Mouse (Mus musculus): Measurements from ENCODE around the gene Crk.

DNA sequence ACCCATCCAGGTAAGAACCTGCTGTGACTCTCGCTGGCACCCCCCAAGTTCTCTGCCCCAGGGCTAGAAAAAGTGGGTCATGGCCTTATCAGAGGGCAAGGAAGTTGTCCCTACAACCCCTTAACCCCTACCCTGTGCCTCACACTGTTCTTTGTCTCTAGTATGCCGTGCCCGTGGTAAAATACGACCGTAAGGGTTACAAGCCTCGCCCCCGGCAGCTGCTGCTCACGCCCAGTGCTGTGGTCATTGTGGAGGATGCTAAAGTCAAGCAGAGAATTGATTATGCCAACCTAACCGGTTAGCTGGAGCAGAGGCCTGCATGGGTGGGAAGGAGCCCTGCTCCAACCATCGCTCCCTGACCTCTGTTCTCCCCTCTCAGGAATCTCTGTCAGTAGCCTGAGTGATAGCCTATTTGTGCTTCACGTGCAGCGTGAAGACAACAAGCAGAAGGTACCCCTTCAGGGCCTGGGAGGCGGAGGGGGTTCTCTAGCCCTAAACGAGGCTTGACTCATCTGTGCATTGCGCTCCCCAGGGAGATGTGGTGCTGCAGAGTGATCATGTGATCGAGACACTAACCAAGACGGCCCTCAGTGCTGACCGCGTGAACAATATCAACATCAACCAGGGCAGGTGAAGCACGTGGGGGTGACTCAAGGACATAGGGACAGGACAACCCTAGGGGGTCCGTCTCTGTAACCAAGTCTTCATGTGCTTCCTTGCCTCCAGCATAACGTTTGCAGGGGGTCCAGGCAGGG, 7.5 kb upstream of the Crk start:
- TF ChIP-seq CTCF (IDR thresholded peaks at IDR 0.05) = no peak
- no peak for TF ChIP-seq EP300 (IDR thresholded peaks at IDR 0.05)
